In the genomic region with DNA sequence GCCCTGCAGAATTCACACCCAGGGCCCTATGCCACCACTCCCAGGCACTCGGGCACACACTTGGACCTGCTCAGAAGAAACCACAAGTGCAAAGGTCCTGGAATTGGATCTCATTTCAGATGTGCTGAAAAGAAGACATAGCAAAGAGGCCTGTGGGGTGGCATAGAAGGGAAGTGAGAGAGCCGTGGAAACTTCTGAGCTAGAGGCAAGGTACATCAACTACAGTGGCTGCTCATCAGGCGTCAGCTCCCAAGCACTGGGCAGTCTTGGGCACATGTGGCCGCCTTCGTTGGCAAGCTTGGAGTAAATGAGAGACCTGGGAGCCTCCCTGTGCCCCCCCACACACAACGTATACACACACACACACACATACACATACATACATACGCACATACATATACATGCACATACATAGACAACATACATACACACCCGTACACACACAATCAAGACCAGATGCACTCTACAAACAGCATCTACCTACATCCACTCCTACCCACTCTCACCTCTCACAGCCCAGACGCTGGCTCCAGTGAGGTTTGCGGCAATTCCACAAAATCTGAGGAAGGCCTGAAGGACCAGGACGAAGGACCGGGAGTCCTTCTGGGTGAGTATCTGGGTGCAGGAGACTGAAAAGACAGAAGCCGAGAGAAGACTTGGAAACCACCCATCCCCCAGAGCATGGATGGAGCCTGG, we compare ENCODE assay signal across 8 mouse cellular contexts. TPM values are rescaled to one million over a fixed set of nuclear protein-coding genes. Genes with fewer than 3 reads are reported as not detected.
DNase-seq lines count a peak whose midpoint lies in the region; ATAC-seq and TF ChIP-seq lines count a peak whose summit lies in the region.

A gene (minus strand): TSS at position 631 of the 696 bp plus-strand sequence.

- peak within 1 kb of the TSS; percentile 52 for H3K4me3 ChIP-seq in lung, adult 2 months (replicated peaks; ENCODE audit: extremely low read depth, low read depth, low read length)
- peak within 1 kb of the TSS; percentile 49 for H3K4me3 ChIP-seq in embryonic facial prominence, embryonic 14.5 days (ENCODE audit: low read depth, low read length)
- peak within 1 kb of the TSS; percentile 44 for H3K4me3 ChIP-seq in hindbrain, embryonic 16.5 days (ENCODE audit: low read length)
- H3K4me3 ChIP-seq in myocyte = peak within 1 kb of the TSS; percentile 25

- peaks cover 4% of the 10 kb centered on the region; the same call in 1 of the 2 replicates for H3K4me1 ChIP-seq in lung, adult 2 months (ENCODE audit: control insufficient read depth, insufficient read depth, low read length)
- H3K4me1 ChIP-seq in embryonic facial prominence, embryonic 14.5 days (ENCODE audit: control insufficient read depth, insufficient read depth, low read length) = no peaks in the 10 kb centered on the region
- peaks cover 4% of the 10 kb centered on the region for H3K4me1 ChIP-seq in hindbrain, embryonic 16.5 days (ENCODE audit: control insufficient read depth, insufficient read depth, low read depth, low read length)

- H3K4me2 ChIP-seq in embryonic facial prominence, embryonic 14.5 days (ENCODE audit: low read depth, low read length) = peak within 1 kb of the TSS; percentile 85
- peak within 1 kb of the TSS; percentile 64 for H3K4me2 ChIP-seq in hindbrain, embryonic 16.5 days (ENCODE audit: low read length)
- peak within 1 kb of the TSS; percentile 100 for H3K4me2 ChIP-seq in myocyte (ENCODE audit: low read depth)

- peak within 1 kb of the TSS; percentile 94 for H3K27ac ChIP-seq in embryonic facial prominence, embryonic 14.5 days (replicated peaks; ENCODE audit: low read depth, low read length)
- peak within 1 kb of the TSS; percentile 90 for H3K27ac ChIP-seq in hindbrain, embryonic 16.5 days (ENCODE audit: low read depth, low read length)

- H3K79me2 ChIP-seq in myocyte (ENCODE audit: control insufficient read depth, insufficient read depth) = no peaks in the 10 kb centered on the region

- H3K9ac ChIP-seq in embryonic facial prominence, embryonic 14.5 days (ENCODE audit: low read depth, low read length) = peak within 1 kb of the TSS; percentile 76
- peak within 1 kb of the TSS; percentile 75 for H3K9ac ChIP-seq in hindbrain, embryonic 16.5 days (ENCODE audit: low read depth, low read length)

- no peak for DNase-seq in lung, adult 2 months
- DNase-seq in lung, postnatal 36 days = no peak
- DNase-seq in embryonic facial prominence, embryonic 14.5 days (ENCODE audit: low spot score) = no peak
- DNase-seq in adrenal gland, postnatal 10 days = no peak
- no peak for DNase-seq in frontal cortex, postnatal 36 days (ENCODE audit: low spot score in 2 of 2)
- no peak for DNase-seq in thymus, postnatal 25 days

- H3ac ChIP-seq in myocyte (ENCODE audit: control insufficient read depth, insufficient read length) = peak within 1 kb of the TSS; percentile 23

- H3K9me3 ChIP-seq in embryonic facial prominence, embryonic 14.5 days (ENCODE audit: control insufficient read depth, low read length) = no peaks in the 10 kb centered on the region
- H3K9me3 ChIP-seq in hindbrain, embryonic 16.5 days (ENCODE audit: control insufficient read depth, low read length) = no peaks in the 10 kb centered on the region

- no peak for TF ChIP-seq CTCF in lung, adult 2 months (IDR thresholded peaks at IDR 0.05; ENCODE audit: insufficient read depth, low read length)

- TF ChIP-seq POLR2A in lung, adult 2 months (IDR thresholded peaks at IDR 0.05; ENCODE audit: borderline replicate concordance, extremely low read depth, low read depth, low read length) = no peak
- TF ChIP-seq POLR2A in myocyte (IDR thresholded peaks at IDR 0.05; ENCODE audit: insufficient read length, low read depth) = no peak

- ATAC-seq in embryonic facial prominence, embryonic 14.5 days (ENCODE audit: low read depth) = no peak
- no peak for ATAC-seq in hindbrain, embryonic 16.5 days

- no peaks in the 10 kb centered on the region for H3K27me3 ChIP-seq in embryonic facial prominence, embryonic 14.5 days (replicated peaks; ENCODE audit: control insufficient read depth, insufficient read depth, low read length)
- H3K27me3 ChIP-seq in hindbrain, embryonic 16.5 days (replicated peaks; ENCODE audit: control insufficient read depth, insufficient read depth, low read length) = no peaks in the 10 kb centered on the region
- H3K27me3 ChIP-seq in myocyte (ENCODE audit: control insufficient read depth, insufficient read depth, insufficient read length) = no peaks in the 10 kb centered on the region

- 81% methylated on average over 13 of the region's 13 CpGs for WGBS in lung, adult 2 months
- WGBS in embryonic facial prominence, embryonic 14.5 days = 91% methylated on average over 12 of the region's 13 CpGs
- 92% methylated on average over 13 of the region's 13 CpGs for WGBS in hindbrain, embryonic 16.5 days

- no peaks in the 10 kb centered on the region for H3K36me3 ChIP-seq in embryonic facial prominence, embryonic 14.5 days (ENCODE audit: control insufficient read depth, insufficient read depth, low read length)
- no peaks in the 10 kb centered on the region for H3K36me3 ChIP-seq in hindbrain, embryonic 16.5 days (ENCODE audit: control insufficient read depth, insufficient read depth, low read length)
- H3K36me3 ChIP-seq in myocyte (ENCODE audit: control insufficient read depth, insufficient read depth) = no peaks in the 10 kb centered on the region

TF ChIP-seq in myocyte, 11 proteins besides CTCF, POLR2A, EP300 and RAD21:
- TF ChIP-seq MYOD1 (IDR thresholded peaks at IDR 0.05; ENCODE audit: control insufficient read depth in 1 of 3, insufficient read length in 2 of 3, low read depth in 2 of 3) = no peak
- no peak for TF ChIP-seq USF1 (IDR thresholded peaks at IDR 0.05; ENCODE audit: low read depth)
- no peak for TF ChIP-seq SRF (IDR thresholded peaks at IDR 0.05; ENCODE audit: control insufficient read depth, insufficient read length, low read depth)
- TF ChIP-seq POLR2AphosphoS2 (IDR thresholded peaks at IDR 0.05; ENCODE audit: insufficient read length, low read depth) = no peak
- no peak for TF ChIP-seq E2F4 (IDR thresholded peaks at IDR 0.05; ENCODE audit: insufficient read depth)
- no peak for TF ChIP-seq MAX (IDR thresholded peaks at IDR 0.05; ENCODE audit: low read depth)
- no peak for TF ChIP-seq MYOG (IDR thresholded peaks at IDR 0.05; ENCODE audit: control insufficient read depth in 1 of 3, insufficient read depth in 1 of 3, insufficient read length in 2 of 3, low read depth in 2 of 3)
- no peak for TF ChIP-seq REST (IDR thresholded peaks at IDR 0.05; ENCODE audit: insufficient read depth, insufficient read length)
- no peak for TF ChIP-seq TCF12 (IDR thresholded peaks at IDR 0.05; ENCODE audit: insufficient read depth, poor library complexity, severe bottlenecking)
- TF ChIP-seq TCF3 (IDR thresholded peaks at IDR 0.05; ENCODE audit: insufficient read length, low read depth) = no peak
- TF ChIP-seq CEBPB (IDR thresholded peaks at IDR 0.05; ENCODE audit: insufficient read depth, poor library complexity, severe bottlenecking) = no peak

RNA-seq across cellular contexts. Expression of the gene that starts here (rescaled TPM):
- polyA plus RNA-seq in lung, adult 2 months (2012; rRNA removed) = 2.8 and 3.5 TPM in 2 replicates
- polyA plus RNA-seq in embryonic facial prominence, embryonic 14.5 days (2014; fragmentation: Nextera tagmentation; extraction: Ambion mirVana) = 3.4 and 4.2 TPM in 2 replicates
- 15.6 and 18.1 TPM in 2 replicates for polyA plus RNA-seq in hindbrain, embryonic 16.5 days (2015; fragmentation: Nextera tagmentation; extraction: Ambion mirVana)
- 12.6 TPM for polyA plus RNA-seq in myocyte (2012; fragmentation: generic; extraction: Trizol)
- 1 to 10 TPM; 5.0 to 5.3 TPM for total RNA-seq in adrenal gland, postnatal 10 days (2021)
